Mouse (Mus musculus): ENCODE data around the gene Zfp651. TPM values are rescaled to one million over a fixed set of nuclear protein-coding genes. Genes with fewer than 3 reads are reported as not detected.

The Zfp651 gene
- polyA plus RNA-seq, 1 experiment: 1.9 TPM

- TF ChIP-seq GATA1 (IDR thresholded peaks at IDR 0.05; ENCODE audit: borderline replicate concordance, low read length): no peak
- TF ChIP-seq FLI1 (IDR thresholded peaks at IDR 0.05; ENCODE audit: low read length): no peak
- Histone ChIP-seq H3K4me1 (peaks cover 30% of the 10 kb centered on the region), H3K4me3 (replicated peaks) (no peak overlapping the region), H3K36me3 (replicated peaks; ENCODE audit: low read length) (peaks cover 90% of the 10 kb centered on the region), H3K9me3 (no peaks in the 10 kb centered on the region), H3K27me3 (replicated peaks) (no peaks in the 10 kb centered on the region)
Observed at GRCm38 (mm10) chr9:121741168-121741567, 18.0 kb upstream of the Zfp651 start.

DNA sequence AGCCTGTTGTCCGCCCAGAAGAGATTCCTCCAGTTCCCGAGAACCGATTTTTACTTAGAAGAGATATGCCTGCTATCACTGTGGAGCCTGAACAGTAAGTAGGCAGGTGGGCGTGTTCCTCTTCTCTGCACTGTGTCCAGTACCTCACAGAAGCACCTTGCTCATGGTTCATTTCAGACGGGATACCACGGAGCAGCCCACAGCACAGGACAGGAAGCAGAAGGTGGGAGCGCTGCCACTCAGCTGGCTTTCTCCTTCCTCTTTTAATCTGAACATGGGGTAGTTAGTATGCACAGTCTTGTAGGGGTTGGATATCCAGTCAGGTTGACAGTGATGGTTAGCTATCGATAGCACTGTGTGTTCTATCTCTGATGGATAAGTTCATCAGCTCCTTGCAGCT lies 15.1 kb upstream of the Zfp651 start:
- no peak for TF ChIP-seq FLI1 (IDR thresholded peaks at IDR 0.05; ENCODE audit: low read length)
- TF ChIP-seq GATA1 (IDR thresholded peaks at IDR 0.05; ENCODE audit: borderline replicate concordance, low read length): no peak
- H3K36me3 ChIP-seq (replicated peaks; ENCODE audit: low read length): peaks cover 96% of the 10 kb centered on the region

DNA sequence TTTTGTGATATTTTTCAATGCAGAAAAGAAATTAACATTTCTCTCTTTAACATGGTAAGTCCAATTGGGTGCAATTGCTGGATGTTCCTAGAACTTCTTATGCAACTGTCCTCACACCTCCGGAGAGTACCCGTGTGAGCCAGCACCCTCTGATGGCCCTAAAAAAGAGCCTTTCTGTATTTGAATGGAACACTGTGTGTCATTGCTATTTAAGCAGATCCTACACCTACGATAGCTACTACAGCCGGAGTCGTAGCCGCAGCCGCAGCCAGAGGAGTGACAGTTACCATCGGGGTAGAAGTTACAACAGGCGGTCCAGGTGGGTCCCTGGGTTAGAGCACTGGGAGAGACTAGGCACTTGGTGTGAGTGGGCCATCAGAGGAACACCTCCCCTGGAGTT lies 6.4 kb upstream of the Zfp651 start:
- peaks cover 97% of the 10 kb centered on the region for H3K36me3 ChIP-seq (replicated peaks; ENCODE audit: low read length)
- no peaks in the 10 kb centered on the region for H3K27me3 ChIP-seq (replicated peaks)
- no peaks in the 10 kb centered on the region for H3K9me3 ChIP-seq
- TF ChIP-seq GATA1 (IDR thresholded peaks at IDR 0.05; ENCODE audit: borderline replicate concordance, low read length): no peak
- no peak for TF ChIP-seq FLI1 (IDR thresholded peaks at IDR 0.05; ENCODE audit: low read length)
- H3K4me3 ChIP-seq (replicated peaks): no peak overlapping the region
- H3K4me1 ChIP-seq: peaks cover 21% of the 10 kb centered on the region

More for the DNA sequence above, 15.1 kb upstream of the Zfp651 start:
- Histone ChIP-seq H3K4me3 (replicated peaks) (no peak overlapping the region), H3K27me3 (replicated peaks) (no peaks in the 10 kb centered on the region), H3K9me3 (no peaks in the 10 kb centered on the region), H3K4me1 (peaks cover 26% of the 10 kb centered on the region)

- Histone ChIP-seq H3K4me3 (replicated peaks) (no peak overlapping the region), H3K36me3 (replicated peaks; ENCODE audit: low read length) (peaks cover 88% of the 10 kb centered on the region), H3K4me1 (peaks cover 40% of the 10 kb centered on the region), H3K27me3 (replicated peaks) (peaks cover 18% of the 10 kb centered on the region), H3K9me3 (no peaks in the 10 kb centered on the region)
- TF ChIP-seq FLI1 (IDR thresholded peaks at IDR 0.05; ENCODE audit: low read length) (no peak), GATA1 (IDR thresholded peaks at IDR 0.05; ENCODE audit: borderline replicate concordance, low read length) (no peak)
Observed at GRCm38 (mm10) chr9:121754624-121755023, 4.5 kb upstream of the Zfp651 start.

GRCm38 (mm10) chr9:121756785-121757184 lies 2.3 kb upstream of the Zfp651 start:
- Histone ChIP-seq H3K4me3 (replicated peaks) (no peak overlapping the region), H3K4me1 (peaks cover 55% of the 10 kb centered on the region), H3K36me3 (replicated peaks; ENCODE audit: low read length) (peaks cover 66% of the 10 kb centered on the region), H3K27me3 (replicated peaks) (peaks cover 39% of the 10 kb centered on the region), H3K9me3 (no peaks in the 10 kb centered on the region)
- TF ChIP-seq FLI1 (IDR thresholded peaks at IDR 0.05; ENCODE audit: low read length): no peak
- TF ChIP-seq GATA1 (IDR thresholded peaks at IDR 0.05; ENCODE audit: borderline replicate concordance, low read length): no peak

DNA sequence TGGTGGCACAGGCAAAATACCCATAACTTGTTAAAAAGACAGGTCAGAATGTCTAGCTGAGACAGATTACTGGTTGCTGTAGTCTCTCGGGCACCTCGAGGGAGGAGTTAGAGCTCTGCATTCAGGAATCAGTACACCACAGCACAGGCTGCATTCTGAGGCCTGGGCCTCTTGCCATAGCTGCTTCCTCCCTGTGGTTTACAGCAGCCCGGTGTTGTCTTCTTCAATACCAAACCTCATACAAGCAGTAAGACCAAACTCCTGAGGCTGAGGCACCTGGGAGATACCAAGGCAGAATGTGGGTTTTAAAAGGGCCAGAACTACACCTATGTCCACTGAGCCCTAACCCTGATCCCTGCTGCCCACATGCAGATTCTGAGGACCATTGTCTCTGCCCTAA lies 1.7 kb upstream of the Zfp651 start:
- TF ChIP-seq GATA1 (IDR thresholded peaks at IDR 0.05; ENCODE audit: borderline replicate concordance, low read length) (no peak), FLI1 (IDR thresholded peaks at IDR 0.05; ENCODE audit: low read length) (no peak)
- H3K9me3 ChIP-seq: no peaks in the 10 kb centered on the region
- no peak overlapping the region for H3K4me3 ChIP-seq (replicated peaks)
- H3K27me3 ChIP-seq (replicated peaks): peaks cover 46% of the 10 kb centered on the region
- H3K36me3 ChIP-seq (replicated peaks; ENCODE audit: low read length): peaks cover 59% of the 10 kb centered on the region
- H3K4me1 ChIP-seq: peaks cover 55% of the 10 kb centered on the region

GRCm38 (mm10) chr9:121757835-121758814 lies 1.0 kb upstream of the Zfp651 start:
- Histone ChIP-seq H3K27me3 (replicated peaks) (peaks cover 53% of the 10 kb centered on the region), H3K4me3 (replicated peaks) (peak overlapping the region; percentile 44)

GRCm38 (mm10) chr9:121760271-121761090 lies 1.4 kb downstream of the Zfp651 start:
- H3K4me3 ChIP-seq (replicated peaks): peak overlapping the region; percentile 91
- peaks cover 50% of the 10 kb centered on the region for H3K4me1 ChIP-seq
- TF ChIP-seq GATA1 (IDR thresholded peaks at IDR 0.05; ENCODE audit: borderline replicate concordance, low read length) (no peak), FLI1 (IDR thresholded peaks at IDR 0.05; ENCODE audit: low read length) (no peak)

More at GRCm38 (mm10) chr9:121757835-121758814, 1.0 kb upstream of the Zfp651 start:
- Histone ChIP-seq H3K36me3 (replicated peaks; ENCODE audit: low read length) (peaks cover 53% of the 10 kb centered on the region), H3K9me3 (no peaks in the 10 kb centered on the region), H3K4me1 (peaks cover 55% of the 10 kb centered on the region)
- TF ChIP-seq GATA1 (IDR thresholded peaks at IDR 0.05; ENCODE audit: borderline replicate concordance, low read length) (no peak), FLI1 (IDR thresholded peaks at IDR 0.05; ENCODE audit: low read length) (no peak)

DNA sequence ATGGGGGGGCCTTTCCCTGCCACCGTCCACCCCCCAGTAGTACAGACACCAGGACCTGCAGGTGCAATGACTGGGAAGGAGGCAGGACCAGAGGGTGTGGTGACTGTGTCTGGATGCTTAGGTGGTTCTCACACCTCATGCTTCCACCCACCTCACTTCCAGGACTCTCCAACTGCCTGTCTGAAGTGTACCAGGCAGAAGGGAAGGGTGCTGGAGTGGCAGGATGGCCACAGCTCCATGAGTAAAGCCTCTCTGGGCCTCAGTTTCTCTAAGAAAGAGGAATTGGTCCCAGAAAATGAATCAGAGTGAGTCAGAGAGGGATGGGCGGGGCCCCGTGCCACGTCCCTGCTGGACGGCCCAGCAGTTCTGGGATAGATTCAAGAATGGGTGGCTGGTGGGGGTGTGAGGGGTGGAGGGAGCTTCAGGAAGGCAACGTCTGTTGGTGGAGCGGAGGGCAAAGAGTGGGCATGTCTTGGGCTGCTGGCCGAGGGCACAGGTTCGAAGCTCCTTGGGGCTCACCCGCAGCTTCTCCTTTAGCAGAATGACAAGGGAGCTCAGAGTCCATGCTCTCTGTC lies 2.0 kb downstream of the Zfp651 start:
- Histone ChIP-seq H3K36me3 (replicated peaks; ENCODE audit: low read length) (peaks cover 22% of the 10 kb centered on the region), H3K27me3 (replicated peaks) (peaks cover 81% of the 10 kb centered on the region), H3K9me3 (no peaks in the 10 kb centered on the region), H3K4me3 (replicated peaks) (peak overlapping the region; percentile 33), H3K4me1 (peaks cover 46% of the 10 kb centered on the region)
- TF ChIP-seq FLI1 (IDR thresholded peaks at IDR 0.05; ENCODE audit: low read length): no peak
- TF ChIP-seq GATA1 (IDR thresholded peaks at IDR 0.05; ENCODE audit: borderline replicate concordance, low read length): no peak

More at GRCm38 (mm10) chr9:121760271-121761090, 1.4 kb downstream of the Zfp651 start:
- Histone ChIP-seq H3K36me3 (replicated peaks; ENCODE audit: low read length) (peaks cover 29% of the 10 kb centered on the region), H3K9me3 (no peaks in the 10 kb centered on the region), H3K27me3 (replicated peaks) (peaks cover 76% of the 10 kb centered on the region)

Measured in megakaryocyte, embryonic 14.5 days (primary cell).